Mouse (Mus musculus): ENCODE results near the gene Stpg4. TPM values are rescaled to one million over a fixed set of nuclear protein-coding genes. Genes with fewer than 3 reads are reported as not detected.
A peak's percentile ranks its signal among the peaks of the same experiment; 100 is the strongest.

Gene Stpg4
- polyA plus RNA-seq, 1 experiment = not detected

GRCm38 (mm10) chr17:87352898-87353225 is 74.7 kb downstream of the Stpg4 start:
- 29% methylated on average over 1 of the region's 1 CpGs for WGBS
- TF ChIP-seq CTCF (conservative IDR thresholded peaks at IDR 0.05; ENCODE audit: insufficient read depth, insufficient read length, low read depth, low read length) = no peak
- Histone ChIP-seq H3K27ac (ENCODE audit: insufficient read depth, low read depth, low read length) (no peak overlapping the region), H3K4me3 (ENCODE audit: insufficient read depth, low read depth, low read length) (no peak overlapping the region), H3K36me3 (ENCODE audit: control insufficient read depth, insufficient read depth, low read length) (no peaks in the 10 kb centered on the region), H3K4me1 (ENCODE audit: control insufficient read depth, insufficient read depth, low read length) (peaks cover 40% of the 10 kb centered on the region), H3K27me3 (replicated peaks; ENCODE audit: control insufficient read depth, insufficient read depth, low read length) (no peaks in the 10 kb centered on the region)
- DNase-seq = peak; percentile 74

DNA sequence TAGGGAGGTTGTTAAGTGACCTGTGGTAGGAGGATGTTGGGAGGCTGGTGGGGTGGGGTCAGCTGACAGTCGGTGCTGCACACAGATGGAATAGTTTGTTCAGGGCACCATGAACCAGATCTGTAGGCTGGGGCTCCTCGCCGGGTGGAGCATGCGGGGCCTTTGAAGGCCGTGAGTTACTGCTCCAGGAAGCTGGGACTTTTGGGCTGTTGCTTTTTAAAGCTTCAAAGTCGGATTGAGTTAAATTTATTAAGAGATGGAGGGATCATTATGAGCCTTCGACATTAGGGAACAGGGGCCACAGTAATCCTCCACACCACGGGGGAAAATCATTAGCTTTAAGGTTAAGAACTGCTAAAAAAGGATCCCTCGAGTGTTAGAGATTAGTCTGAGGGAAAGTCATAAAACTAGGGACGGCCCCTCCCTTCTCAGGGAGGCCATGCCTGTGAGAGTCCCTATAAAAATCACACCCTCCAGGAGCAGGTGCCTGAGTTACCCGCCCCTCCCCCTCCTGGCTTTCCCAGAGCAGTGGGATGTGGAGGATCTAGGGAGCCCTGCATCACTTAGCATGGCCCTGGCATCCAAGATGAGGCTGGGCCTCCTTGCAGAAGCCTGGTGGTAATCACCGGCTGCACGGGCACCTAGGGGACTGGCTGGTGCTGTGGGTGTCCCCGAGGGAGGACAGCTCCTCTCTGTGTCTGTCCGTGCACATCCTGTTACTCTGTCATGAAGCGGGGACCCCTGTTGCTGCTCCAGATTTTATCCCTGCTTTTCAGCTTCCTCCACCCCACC is 75.2 kb downstream of the Stpg4 start:
- DNase-seq = peak; percentile 40
- Histone ChIP-seq H3K4me1 (ENCODE audit: control insufficient read depth, insufficient read depth, low read length) (peaks cover 40% of the 10 kb centered on the region), H3K4me3 (ENCODE audit: insufficient read depth, low read depth, low read length) (no peak overlapping the region), H3K27me3 (replicated peaks; ENCODE audit: control insufficient read depth, insufficient read depth, low read length) (no peaks in the 10 kb centered on the region), H3K27ac (ENCODE audit: insufficient read depth, low read depth, low read length) (peak overlapping the region; percentile 39), H3K36me3 (ENCODE audit: control insufficient read depth, insufficient read depth, low read length) (no peaks in the 10 kb centered on the region)
- 32% methylated on average over 16 of the region's 16 CpGs for WGBS
- TF ChIP-seq CTCF (conservative IDR thresholded peaks at IDR 0.05; ENCODE audit: insufficient read depth, insufficient read length, low read depth, low read length) (no peak), POLR2A (IDR thresholded peaks at IDR 0.05; ENCODE audit: low read depth, low read length) (no peak)

DNA sequence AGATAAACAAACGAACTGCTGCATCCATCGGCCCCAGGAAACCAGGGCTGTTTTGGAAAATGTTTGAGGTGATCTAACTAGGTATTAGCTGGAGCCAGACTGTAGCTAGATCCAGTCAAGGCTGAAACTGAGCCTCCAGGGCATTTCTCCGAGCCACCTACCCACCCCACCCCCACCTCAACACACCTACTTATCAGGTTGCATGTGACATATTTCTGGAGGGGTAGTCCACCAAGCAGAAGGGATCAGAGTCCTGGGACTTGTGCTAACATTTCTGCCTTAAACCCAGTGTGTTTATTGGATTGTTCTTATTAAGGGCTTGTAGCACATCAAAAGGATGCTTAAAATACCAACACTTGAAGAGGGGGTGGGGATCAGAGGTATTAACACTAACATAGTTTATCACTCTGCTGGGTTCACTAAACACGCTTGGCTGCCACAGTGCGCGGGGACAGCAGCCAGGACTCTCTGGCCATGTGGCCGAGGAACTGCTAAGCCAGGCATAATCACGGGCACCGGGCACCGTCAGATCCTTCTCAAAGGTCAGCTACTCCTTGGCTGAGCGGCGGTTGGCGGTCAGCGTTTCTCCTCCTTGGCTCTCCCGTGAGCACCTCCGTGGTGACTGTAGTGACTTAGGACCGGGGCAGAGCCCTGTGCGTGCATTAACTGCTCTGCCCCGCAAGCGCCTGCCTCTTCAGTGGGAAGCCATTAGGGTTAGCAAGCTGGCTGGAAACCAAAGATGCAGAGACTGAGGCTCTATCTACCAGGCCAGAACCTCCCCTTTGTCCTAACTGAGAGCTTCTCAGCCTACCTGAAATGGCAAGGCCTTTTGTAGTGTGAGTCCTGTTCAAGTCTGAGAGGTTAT is 76.1 kb downstream of the Stpg4 start:
- Histone ChIP-seq H3K36me3 (ENCODE audit: control insufficient read depth, insufficient read depth, low read length) (no peaks in the 10 kb centered on the region), H3K4me1 (ENCODE audit: control insufficient read depth, insufficient read depth, low read length) (peaks cover 40% of the 10 kb centered on the region), H3K27ac (ENCODE audit: insufficient read depth, low read depth, low read length) (peak overlapping the region; percentile 39), H3K4me3 (ENCODE audit: insufficient read depth, low read depth, low read length) (no peak overlapping the region), H3K27me3 (replicated peaks; ENCODE audit: control insufficient read depth, insufficient read depth, low read length) (no peaks in the 10 kb centered on the region)
- peak; percentile 95 for DNase-seq
- TF ChIP-seq POLR2A (IDR thresholded peaks at IDR 0.05; ENCODE audit: low read depth, low read length) (no peak), CTCF (conservative IDR thresholded peaks at IDR 0.05; ENCODE audit: insufficient read depth, insufficient read length, low read depth, low read length) (no peak)
- 30% methylated on average over 20 of the region's 20 CpGs for WGBS

DNA sequence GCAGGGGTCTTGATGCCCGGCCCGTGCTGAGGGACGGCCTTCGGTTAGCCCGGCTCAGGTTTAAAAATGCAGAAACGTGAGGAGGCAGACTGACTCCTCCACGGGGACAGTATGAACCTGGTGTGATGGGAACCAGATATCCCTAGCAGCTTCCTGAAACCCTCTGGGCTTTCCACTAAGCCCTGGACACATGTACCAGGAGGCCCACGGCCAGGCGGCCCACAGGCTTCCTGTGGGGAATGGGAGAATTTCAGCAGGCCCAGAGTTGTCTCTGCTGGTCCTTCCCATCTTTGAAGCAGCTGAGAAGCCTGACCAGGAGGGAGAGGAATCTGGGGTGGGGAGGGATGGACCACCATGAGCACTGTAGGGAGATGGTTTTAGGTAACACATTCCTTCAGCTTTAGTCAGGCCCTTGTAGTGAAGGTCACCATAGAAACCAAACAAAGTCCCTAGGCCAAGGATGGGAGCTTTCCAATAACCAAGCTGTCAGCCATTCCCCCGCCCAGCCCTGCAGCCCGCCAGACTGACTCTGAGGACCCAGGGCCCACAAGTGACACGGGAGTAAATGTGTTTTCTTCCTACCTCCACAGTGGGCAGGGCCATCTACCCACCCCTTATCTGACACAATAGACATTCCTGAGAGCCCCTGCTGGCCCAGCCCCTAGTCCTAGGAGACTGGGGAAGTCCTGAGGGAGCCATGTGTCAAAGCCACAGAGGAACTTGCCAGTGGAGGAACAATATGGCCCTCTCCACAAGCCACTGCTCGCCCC is 76.9 kb downstream of the Stpg4 start:
- no peak for DNase-seq

GRCm38 (mm10) chr17:87349575-87349974 is 78.0 kb downstream of the Stpg4 start:
- no peaks in the 10 kb centered on the region for H3K27me3 ChIP-seq (replicated peaks; ENCODE audit: control insufficient read depth, insufficient read depth, low read length)
- H3K4me1 ChIP-seq (ENCODE audit: control insufficient read depth, insufficient read depth, low read length) = peaks cover 40% of the 10 kb centered on the region
- 55% methylated on average over 9 of the region's 9 CpGs for WGBS
- H3K4me3 ChIP-seq (ENCODE audit: insufficient read depth, low read depth, low read length) = no peak overlapping the region
- DNase-seq = peak; percentile 70
- H3K36me3 ChIP-seq (ENCODE audit: control insufficient read depth, insufficient read depth, low read length) = no peaks in the 10 kb centered on the region
- no peak for TF ChIP-seq POLR2A (IDR thresholded peaks at IDR 0.05; ENCODE audit: low read depth, low read length)
- no peak for TF ChIP-seq CTCF (conservative IDR thresholded peaks at IDR 0.05; ENCODE audit: insufficient read depth, insufficient read length, low read depth, low read length)
- peak overlapping the region; percentile 1; the same call in 1 of the 2 replicates for H3K27ac ChIP-seq (ENCODE audit: insufficient read depth, low read depth, low read length)

More for the DNA sequence above, 76.9 kb downstream of the Stpg4 start:
- TF ChIP-seq POLR2A (IDR thresholded peaks at IDR 0.05; ENCODE audit: low read depth, low read length) = no peak
- TF ChIP-seq CTCF (conservative IDR thresholded peaks at IDR 0.05; ENCODE audit: insufficient read depth, insufficient read length, low read depth, low read length) = no peak
- Histone ChIP-seq H3K36me3 (ENCODE audit: control insufficient read depth, insufficient read depth, low read length) (no peaks in the 10 kb centered on the region), H3K27me3 (replicated peaks; ENCODE audit: control insufficient read depth, insufficient read depth, low read length) (no peaks in the 10 kb centered on the region), H3K27ac (ENCODE audit: insufficient read depth, low read depth, low read length) (peak overlapping the region; percentile 39), H3K4me3 (ENCODE audit: insufficient read depth, low read depth, low read length) (no peak overlapping the region), H3K4me1 (ENCODE audit: control insufficient read depth, insufficient read depth, low read length) (peaks cover 40% of the 10 kb centered on the region)
- 63% methylated on average over 13 of the region's 13 CpGs for WGBS

- Histone ChIP-seq H3K36me3 (ENCODE audit: control insufficient read depth, insufficient read depth, low read length) (no peaks in the 10 kb centered on the region), H3K27ac (ENCODE audit: insufficient read depth, low read depth, low read length) (no peak overlapping the region), H3K4me1 (ENCODE audit: control insufficient read depth, insufficient read depth, low read length) (peaks cover 40% of the 10 kb centered on the region), H3K4me3 (ENCODE audit: insufficient read depth, low read depth, low read length) (no peak overlapping the region), H3K27me3 (replicated peaks; ENCODE audit: control insufficient read depth, insufficient read depth, low read length) (no peaks in the 10 kb centered on the region)
- no peak for TF ChIP-seq CTCF (conservative IDR thresholded peaks at IDR 0.05; ENCODE audit: insufficient read depth, insufficient read length, low read depth, low read length)
- no peak for TF ChIP-seq POLR2A (IDR thresholded peaks at IDR 0.05; ENCODE audit: low read depth, low read length)
- WGBS = 46% methylated on average over 9 of the region's 9 CpGs
- DNase-seq = no peak
These were observed 78.5 kb downstream of the Stpg4 start for GRCm38 (mm10) chr17:87349069-87349468.

Data from kidney, adult 2 months (tissue).